Mouse (Mus musculus) left cerebral cortex, postnatal 14 days (tissue): ENCODE measurements around the gene Serac1. TPM values are rescaled to one million over a fixed set of nuclear protein-coding genes. Genes with fewer than 3 reads are reported as not detected.

Experiments used
- total RNA-seq, 2 experiments: library from RNA; stranded (reverse); gene quantifications; 2 replicates each; pipeline ENCODE4 v1.2.3; 2021

The Serac1 gene
- total RNA-seq, 2 experiments from 2014 or later, result 15.5 to 16.3 TPM

Other genes starting within 250 kb of the Serac1 start
- gene Snx9, start 238.4 kb downstream of the Serac1 start, total RNA-seq, result 10 to 100 TPM; 11.4 to 12.2 TPM
- gene Synj2, start 138.5 kb downstream of the Serac1 start, total RNA-seq, result 10 to 100 TPM; 60.1 to 64.4 TPM
- gene Gtf2h5, start within 50 bp of the Serac1 start, total RNA-seq, result 100 to 1,000 TPM; 140 to 152 TPM
- 100 to 1,000 TPM; 236 to 261 TPM for gene Tulp4, start 26.7 kb upstream of the Serac1 start, total RNA-seq
- gene Tmem181a, start 177.1 kb upstream of the Serac1 start, total RNA-seq, result 10 to 100 TPM; 93.1 to 93.7 TPM
- gene Dynlt1a, start 237.8 kb upstream of the Serac1 start, total RNA-seq, result 10 to 100 TPM; 14.9 to 16.2 TPM